Mouse (Mus musculus) kidney, adult 2 months (tissue): ENCODE results near the gene Lrrc32. TPM values are rescaled to one million over a fixed set of nuclear protein-coding genes. Genes with fewer than 3 reads are reported as not detected.

ENCODE experiments used
- DNase-seq: peaks from one replicate; pipeline ENCODE4 v3.0.0; 2021
- H3K27ac ChIP-seq: fragments of 200-500 bp; 2 replicates; pipeline ENCODE4 v1.5.1; 2012; ENCODE audit warnings: low read depth, low read length, control low read depth, inconsistent platforms; ENCODE audit not compliant: insufficient read depth
- H3K27me3 ChIP-seq: fragments of 200-500 bp; replicated peaks from 2 replicates; pipeline ENCODE4 v1.6.1; 2012; ENCODE audit warnings: mild to moderate bottlenecking, moderate library complexity, low read length, inconsistent platforms; ENCODE audit not compliant: control insufficient read depth, insufficient read depth
- H3K36me3 ChIP-seq: fragments of 200-500 bp; 2 replicates; pipeline ENCODE4 v1.6.1; 2012; ENCODE audit warnings: mild to moderate bottlenecking, moderate library complexity, low read length, inconsistent platforms; ENCODE audit not compliant: control insufficient read depth, insufficient read depth
- H3K4me1 ChIP-seq: fragments of 200-500 bp; 2 replicates; pipeline ENCODE4 v1.6.1; 2011; ENCODE audit warnings: low read length; ENCODE audit not compliant: control insufficient read depth, insufficient read depth
- H3K4me3 ChIP-seq: fragments of 200-500 bp; 2 replicates; pipeline ENCODE4 v1.5.1; 2011; ENCODE audit warnings: mild to moderate bottlenecking, low read depth, low read length, control low read depth; ENCODE audit not compliant: insufficient read depth
- CTCF ChIP-seq: fragments of 200-500 bp; conservative IDR thresholded peaks from 2 replicates; pipeline ENCODE4 v1.5.1; 2011; ENCODE audit warnings: low read depth, mild to moderate bottlenecking, control low read depth, low read length, moderate library complexity, mixed read lengths; ENCODE audit not compliant: insufficient read depth, insufficient read length
- POLR2A ChIP-seq: fragments of 200-500 bp; IDR thresholded peaks from one replicate; pipeline ENCODE4 v1.6.1; 2011; ENCODE audit warnings: low read depth, low read length, control low read depth
- WGBS: fragments of 180-500 bp; shearing (Covaris S2); methylation state at CpG from one replicate; pipeline ENCODE4 v1.1.7; 2018; 5-methylcytosine and 5-hydroxymethylcytosine counted together
- polyA plus RNA-seq: library from polyadenylated mRNA; depleted of rRNA; stranded (reverse); fragments of >200 nt; gene quantifications from 2 replicates; pipeline ENCODE4 v1.2.3, GENCODE M21; 2012

The Lrrc32 gene
- polyA plus RNA-seq, 1 experiment = 22.1 TPM

DNA sequence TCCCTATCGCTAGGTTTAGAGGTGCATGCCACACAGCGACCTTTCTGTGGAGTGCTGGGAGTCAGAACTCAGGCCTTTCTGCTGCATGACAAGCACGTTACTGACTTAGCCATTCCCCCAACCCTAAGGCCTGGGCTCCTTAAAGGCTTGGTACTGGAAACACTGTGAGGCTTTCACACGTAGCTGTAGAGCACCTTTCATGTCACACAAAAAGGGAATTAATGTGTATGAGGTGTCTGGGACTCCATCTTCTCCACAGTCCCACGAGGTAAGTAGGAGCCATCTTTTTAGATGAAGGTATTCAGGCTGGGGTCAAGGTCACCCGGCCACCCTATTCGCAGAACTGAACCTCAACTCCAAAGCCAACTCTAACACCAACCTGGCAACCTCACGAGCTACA lies 7.2 kb upstream of the Lrrc32 start:
- no peak for TF ChIP-seq CTCF
- TF ChIP-seq POLR2A = no peak
- no peaks in the 10 kb centered on the region for H3K27me3 ChIP-seq
- no peak overlapping the region; the same call in 1 of the 2 replicates for H3K27ac ChIP-seq
- no peaks in the 10 kb centered on the region for H3K36me3 ChIP-seq
- DNase-seq = no peak
- peaks cover 6% of the 10 kb centered on the region; the same call in 1 of the 2 replicates for H3K4me1 ChIP-seq
- WGBS = 88% methylated on average over 8 of the region's 8 CpGs
- no peak overlapping the region for H3K4me3 ChIP-seq

DNA sequence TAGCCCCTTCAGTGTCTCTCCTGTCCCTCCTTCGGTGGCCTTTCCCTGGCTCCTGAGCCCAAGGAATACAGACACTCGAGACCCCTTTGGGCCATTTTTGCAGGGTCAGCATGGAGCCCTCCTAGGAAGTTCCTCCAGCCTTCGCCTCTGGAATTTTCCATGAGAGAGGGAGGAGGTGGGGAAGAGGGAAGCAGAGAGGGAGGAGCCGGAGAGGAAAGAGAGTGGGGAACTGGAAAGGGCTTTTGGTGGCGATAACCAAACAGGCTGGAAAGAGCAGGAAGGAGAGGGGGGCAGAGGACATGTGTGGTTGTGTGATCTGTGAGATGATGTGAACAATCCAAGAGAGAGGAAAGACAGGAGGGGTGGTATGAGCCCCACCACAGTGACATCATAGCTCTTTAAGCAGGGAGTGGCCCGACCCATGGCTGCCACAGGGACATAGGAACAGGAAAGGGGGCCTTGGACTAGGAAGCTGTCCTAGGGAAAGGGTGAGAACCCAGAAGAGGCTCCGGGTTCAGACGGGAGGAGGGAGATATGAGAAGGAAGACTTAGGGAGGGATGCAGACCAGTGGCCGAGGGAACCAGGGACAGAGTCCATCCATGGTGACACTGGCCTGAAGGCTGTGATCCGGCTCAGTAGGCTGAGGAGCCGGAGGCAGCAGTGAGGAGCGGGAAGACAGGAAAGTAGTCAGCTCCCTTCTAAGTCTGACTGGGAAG lies 6.4 kb upstream of the Lrrc32 start:
- DNase-seq = peak; percentile 49
- peaks cover 6% of the 10 kb centered on the region; the same call in 1 of the 2 replicates for H3K4me1 ChIP-seq
- no peak for TF ChIP-seq CTCF
- TF ChIP-seq POLR2A = no peak

DNA sequence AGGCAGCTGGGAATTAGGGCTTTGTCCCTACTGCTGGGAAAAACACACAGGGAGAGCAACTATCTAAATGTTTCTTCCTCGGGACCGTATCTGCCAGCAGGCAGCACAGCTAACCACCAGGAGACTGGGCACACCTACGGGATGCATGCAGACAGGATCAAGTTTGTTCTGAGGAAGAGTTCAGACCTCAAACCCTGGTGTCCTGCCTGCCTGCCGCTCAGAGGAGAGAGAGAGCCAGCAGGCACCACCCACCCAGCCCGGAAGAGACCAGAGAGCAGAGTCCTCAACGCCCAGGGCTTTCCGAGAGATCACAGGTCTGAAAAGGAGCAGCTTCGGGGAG lies 5.8 kb upstream of the Lrrc32 start:
- H3K36me3 ChIP-seq = no peaks in the 10 kb centered on the region
- peak overlapping the region; percentile 80 for H3K27ac ChIP-seq
- no peaks in the 10 kb centered on the region for H3K27me3 ChIP-seq
- H3K4me1 ChIP-seq = peaks cover 6% of the 10 kb centered on the region; the same call in 1 of the 2 replicates
- no peak for DNase-seq
- no peak overlapping the region for H3K4me3 ChIP-seq
- no peak for TF ChIP-seq CTCF
- TF ChIP-seq POLR2A = no peak
- 28% methylated on average over 8 of the region's 8 CpGs for WGBS

More for the DNA sequence above, 6.4 kb upstream of the Lrrc32 start:
- Histone ChIP-seq H3K4me3 (no peak overlapping the region), H3K36me3 (no peaks in the 10 kb centered on the region), H3K27me3 (no peaks in the 10 kb centered on the region), H3K27ac (peak overlapping the region; percentile 80)
- 42% methylated on average over 12 of the region's 12 CpGs for WGBS

DNA sequence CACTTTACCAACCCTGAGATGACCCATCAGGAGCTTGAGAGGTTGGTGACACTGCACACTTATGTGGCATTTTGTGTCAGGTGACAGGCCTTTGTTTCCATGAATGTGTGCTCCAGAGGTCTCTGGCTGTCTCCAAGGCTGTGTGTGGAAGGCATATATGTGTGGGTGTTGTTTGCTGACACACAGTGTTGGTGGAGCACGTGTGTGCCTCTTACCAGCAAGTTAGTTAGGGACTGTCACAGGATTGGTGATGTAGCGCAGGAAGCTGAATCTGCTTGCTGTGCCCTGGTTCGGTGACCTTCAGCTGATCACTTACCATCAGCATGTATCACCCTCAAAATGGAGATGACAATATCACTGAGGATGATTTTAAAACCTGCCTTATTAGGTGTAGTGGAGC lies 4.2 kb upstream of the Lrrc32 start:
- H3K27me3 ChIP-seq = no peaks in the 10 kb centered on the region
- H3K4me3 ChIP-seq = no peak overlapping the region
- WGBS = 93% methylated on average over 3 of the region's 3 CpGs
- no peaks in the 10 kb centered on the region for H3K36me3 ChIP-seq
- TF ChIP-seq POLR2A (no peak), CTCF (no peak)
- no peak for DNase-seq
- peaks cover 6% of the 10 kb centered on the region; the same call in 1 of the 2 replicates for H3K4me1 ChIP-seq
- H3K27ac ChIP-seq = no peak overlapping the region

DNA sequence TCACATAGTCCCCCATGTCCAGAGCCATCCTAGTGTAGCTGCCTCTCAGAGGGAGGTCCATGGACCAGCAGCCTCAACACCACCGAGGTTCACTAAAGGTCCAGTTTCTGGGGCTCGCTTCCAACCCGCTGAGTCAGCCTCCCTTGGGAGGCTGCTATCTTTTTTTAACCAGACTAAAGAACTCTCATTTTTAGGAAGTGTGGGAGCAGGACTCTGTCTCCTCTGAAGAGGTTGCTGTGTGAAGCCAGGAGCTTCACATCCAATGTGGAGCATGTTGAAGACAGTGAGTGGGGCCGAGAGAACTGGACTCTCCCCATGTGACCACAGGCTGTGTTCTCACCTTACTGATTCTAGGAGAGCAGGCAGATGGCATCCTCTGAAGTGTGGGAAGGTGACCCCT lies 3.6 kb upstream of the Lrrc32 start:
- Histone ChIP-seq H3K36me3 (no peaks in the 10 kb centered on the region), H3K27me3 (no peaks in the 10 kb centered on the region), H3K4me1 (peaks cover 6% of the 10 kb centered on the region; the same call in 1 of the 2 replicates), H3K4me3 (no peak overlapping the region), H3K27ac (no peak overlapping the region)
- TF ChIP-seq POLR2A (no peak), CTCF (no peak)
- 65% methylated on average over 4 of the region's 4 CpGs for WGBS
- DNase-seq = no peak

DNA sequence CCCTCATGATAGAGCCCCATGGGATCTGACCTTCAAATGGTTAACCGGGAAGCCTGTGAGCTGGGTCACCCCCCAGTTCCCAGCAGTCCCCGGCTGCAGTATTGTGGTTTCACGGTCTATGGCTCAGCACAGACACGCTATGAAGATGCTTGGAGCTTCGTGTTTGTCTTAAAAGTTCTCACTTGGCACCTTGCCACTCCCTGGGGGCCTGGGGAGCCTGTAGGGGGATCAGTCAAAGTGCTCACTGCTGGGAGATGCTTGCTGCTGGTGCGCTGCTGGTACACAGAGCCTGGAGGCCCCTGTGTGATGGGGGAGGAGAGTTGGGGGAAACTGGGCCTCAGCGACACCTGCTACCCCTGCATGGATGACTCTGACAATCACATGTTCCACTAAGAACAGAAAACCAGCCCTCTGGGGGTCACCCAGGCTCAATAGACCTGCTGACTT lies 2.6 kb upstream of the Lrrc32 start:
- TF ChIP-seq CTCF (no peak), POLR2A (no peak)
- Histone ChIP-seq H3K27me3 (no peaks in the 10 kb centered on the region), H3K4me1 (peaks cover 6% of the 10 kb centered on the region; the same call in 1 of the 2 replicates), H3K36me3 (no peaks in the 10 kb centered on the region), H3K4me3 (no peak overlapping the region), H3K27ac (no peak overlapping the region)
- DNase-seq = no peak
- 53% methylated on average over 7 of the region's 7 CpGs for WGBS

DNA sequence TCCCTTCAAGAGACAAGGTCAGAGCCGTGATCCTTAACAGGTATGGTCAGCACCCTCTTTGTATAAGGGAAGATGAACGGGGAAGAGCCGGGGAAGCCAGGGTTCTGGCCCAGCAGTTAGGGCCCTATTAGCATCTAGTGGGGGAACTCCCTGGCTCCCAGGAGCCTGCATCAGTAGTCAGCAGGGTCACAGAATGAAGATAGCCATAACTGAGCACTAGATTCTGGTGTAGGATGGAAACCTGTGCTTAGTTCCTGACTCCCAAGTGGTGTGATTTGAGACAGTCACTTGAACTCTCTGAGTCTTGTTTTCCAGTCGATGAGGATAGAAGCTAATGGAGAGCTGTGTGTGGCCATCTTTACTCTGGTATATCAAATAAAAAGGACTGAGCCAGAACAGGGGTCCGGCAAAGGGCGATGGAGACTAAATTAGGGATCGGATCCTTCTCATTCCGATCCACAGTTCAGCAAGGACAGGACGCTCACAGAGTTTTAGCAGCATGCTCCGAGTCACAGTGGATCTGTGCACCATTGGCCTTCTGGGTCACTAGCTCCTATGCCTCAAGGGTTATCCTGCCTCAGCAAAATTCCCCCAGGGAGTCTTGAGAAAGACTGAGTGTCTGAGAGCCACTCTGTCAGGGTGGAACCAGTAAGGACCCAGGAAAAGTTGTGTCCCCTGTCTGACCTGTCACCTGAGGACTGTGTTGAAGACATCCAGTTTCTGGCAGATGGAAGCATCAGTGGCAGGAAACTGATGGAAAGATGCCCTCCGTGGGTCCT lies 1.7 kb upstream of the Lrrc32 start:
- WGBS = 89% methylated on average over 11 of the region's 11 CpGs
- Histone ChIP-seq H3K27ac (no peak overlapping the region), H3K4me1 (peaks cover 6% of the 10 kb centered on the region; the same call in 1 of the 2 replicates), H3K36me3 (no peaks in the 10 kb centered on the region), H3K4me3 (no peak overlapping the region), H3K27me3 (no peaks in the 10 kb centered on the region)
- TF ChIP-seq CTCF (no peak), POLR2A (no peak)
- DNase-seq = no peak
